Mouse (Mus musculus) forebrain, postnatal 0 days (tissue): Measurements from ENCODE around the gene Cdr2. TPM values are rescaled to one million over a fixed set of nuclear protein-coding genes. Genes with fewer than 3 reads are reported as not detected.

Experiments
- ATAC-seq: fragments of 200-750 bp; cut with Nextera tagmentation; 2 replicates; pipeline ENCODE4 v1.8.0; 2017; ENCODE audit warnings: mild to moderate bottlenecking, moderate library complexity
- DNase-seq: peaks from one replicate; pipeline ENCODE4 v3.0.0-alpha.2; 2015
- H3K27ac ChIP-seq: fragments of 300-500 bp; sonication (generic); 2 replicates; pipeline ENCODE4 v1.5.1; 2014; ENCODE audit warnings: low read depth, mild to moderate bottlenecking, antibody characterized with exemption, low read length, moderate library complexity, mixed read lengths
- H3K27me3 ChIP-seq: fragments of 300-500 bp; sonication (generic); 2 replicates; pipeline ENCODE4 v1.6.1; 2014; ENCODE audit warnings: mild to moderate bottlenecking, low read length, mixed read lengths; ENCODE audit not compliant: insufficient read depth
- H3K36me3 ChIP-seq: fragments of 300-500 bp; sonication (generic); 2 replicates; pipeline ENCODE4 v1.6.1; 2014; ENCODE audit warnings: mild to moderate bottlenecking, moderate library complexity; ENCODE audit not compliant: insufficient read depth
- H3K4me1 ChIP-seq: fragments of 300-500 bp; sonication (generic); 2 replicates; pipeline ENCODE4 v1.6.1; 2014; ENCODE audit warnings: antibody characterized with exemption; ENCODE audit not compliant: insufficient read depth
- H3K4me2 ChIP-seq: fragments of 300-500 bp; sonication (generic); 2 replicates; pipeline ENCODE4 v1.6.1; 2014; ENCODE audit warnings: low read depth, mild to moderate bottlenecking, moderate library complexity
- H3K4me3 ChIP-seq: fragments of 300-500 bp; sonication (generic); 2 replicates; pipeline ENCODE4 v1.5.1; 2014; ENCODE audit warnings: low read depth, low read length, mixed read lengths
- H3K9ac ChIP-seq: fragments of 300-500 bp; sonication (generic); 2 replicates; pipeline ENCODE4 v1.6.1; 2014; ENCODE audit warnings: mild to moderate bottlenecking
- H3K9me3 ChIP-seq: fragments of 300-500 bp; sonication (generic); 2 replicates; pipeline ENCODE4 v1.6.1; 2016; ENCODE audit warnings: low read length
- CTCF ChIP-seq: sonication (generic); IDR thresholded peaks from 2 replicates; pipeline ENCODE4 v1.5.1; 2016; ENCODE audit warnings: antibody characterized with exemption, control low read depth, low read depth
- WGBS: fragments of 180-500 bp; shearing (Covaris S2); extraction: QIAGEN DNeasy Blood & Tissue Kit; methylation state at CpG from one replicate; pipeline ENCODE4 v1.1.7; 2014; 5-methylcytosine and 5-hydroxymethylcytosine counted together
- polyA plus RNA-seq: library from polyadenylated mRNA; unstranded; fragments of >200 nt; fragmentation: Nextera tagmentation; extraction: Ambion mirVana; gene quantifications from 2 replicates; pipeline ENCODE4 v1.2.1, GENCODE M21; 2015
- total RNA-seq: library from RNA; depleted of rRNA; stranded (reverse); fragments of >200 nt; gene quantifications from 2 replicates; pipeline ENCODE4 v1.2.3, GENCODE M21; 2014

Cdr2 gene
- total and polyA plus RNA-seq, 2 experiments from 2014 or later, result 5.8 to 20.2 TPM

DNA sequence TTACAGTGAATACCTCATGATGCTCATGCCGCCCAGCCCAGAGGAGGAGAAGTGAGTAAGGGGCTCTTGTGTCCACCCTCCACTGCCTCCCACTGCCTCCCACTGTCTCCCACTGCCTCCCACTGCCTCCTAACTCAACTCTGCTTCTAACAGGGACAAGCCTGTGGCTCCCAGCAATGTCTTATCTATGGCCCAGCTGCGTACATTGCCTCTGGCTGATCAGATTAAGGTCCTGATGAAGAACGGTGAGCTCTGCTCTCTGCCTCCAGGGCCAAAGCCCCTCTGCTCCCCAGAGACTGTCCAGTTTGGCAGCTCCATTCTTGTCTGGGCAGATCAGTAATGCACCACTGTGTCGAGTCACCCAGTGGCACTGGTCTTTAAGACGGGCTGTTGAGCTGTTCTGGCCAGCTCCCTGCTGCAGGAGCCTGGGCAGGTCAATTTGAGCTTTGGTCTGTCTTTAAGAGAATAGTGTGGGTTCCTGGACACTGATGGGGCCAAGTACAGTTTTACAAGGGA lies 48.4 kb downstream of the Cdr2 start:
- WGBS, result 83% methylated on average over 5 of the region's 5 CpGs

DNA sequence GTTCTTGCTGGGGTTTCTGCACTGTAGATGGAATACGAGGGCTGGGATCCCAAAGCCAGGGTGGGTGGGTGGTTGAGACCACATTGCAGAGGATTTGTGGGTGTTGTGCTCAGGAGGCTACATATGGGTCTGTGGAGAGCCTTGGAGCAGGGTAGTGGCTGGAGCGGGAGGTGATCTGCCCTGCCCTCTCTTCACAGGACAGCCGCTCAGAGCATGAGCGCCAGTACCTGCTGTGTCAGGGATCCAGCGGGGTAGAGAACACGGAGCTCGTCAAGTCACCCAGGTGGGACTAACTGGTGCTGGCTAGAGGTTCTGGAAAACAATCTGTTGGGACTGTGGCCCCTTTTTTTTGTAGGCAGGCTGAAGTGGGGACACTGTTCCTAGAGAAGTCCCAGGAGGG lies 49.0 kb downstream of the Cdr2 start:
- TF ChIP-seq CTCF, result no peak
- H3K9ac ChIP-seq, result no peak overlapping the region
- peaks cover 92% of the 10 kb centered on the region for H3K36me3 ChIP-seq
- no peaks in the 10 kb centered on the region for H3K9me3 ChIP-seq
- 91% methylated on average over 7 of the region's 7 CpGs for WGBS
- H3K27ac ChIP-seq, result no peak overlapping the region
- DNase-seq (no peak), ATAC-seq (no peak)
- no peaks in the 10 kb centered on the region for H3K4me1 ChIP-seq
- H3K4me3 ChIP-seq, result no peak overlapping the region
- no peak overlapping the region for H3K4me2 ChIP-seq
- H3K27me3 ChIP-seq, result no peaks in the 10 kb centered on the region

More for the DNA sequence above, 48.4 kb downstream of the Cdr2 start:
- H3K4me3 ChIP-seq, result no peak overlapping the region
- no peak for DNase-seq
- no peaks in the 10 kb centered on the region for H3K9me3 ChIP-seq
- peaks cover 92% of the 10 kb centered on the region for H3K36me3 ChIP-seq
- ATAC-seq, result no peak
- no peak overlapping the region for H3K27ac ChIP-seq
- H3K27me3 ChIP-seq, result no peaks in the 10 kb centered on the region
- H3K9ac ChIP-seq, result no peak overlapping the region
- no peaks in the 10 kb centered on the region for H3K4me1 ChIP-seq
- TF ChIP-seq CTCF, result no peak
- no peak overlapping the region for H3K4me2 ChIP-seq

DNA sequence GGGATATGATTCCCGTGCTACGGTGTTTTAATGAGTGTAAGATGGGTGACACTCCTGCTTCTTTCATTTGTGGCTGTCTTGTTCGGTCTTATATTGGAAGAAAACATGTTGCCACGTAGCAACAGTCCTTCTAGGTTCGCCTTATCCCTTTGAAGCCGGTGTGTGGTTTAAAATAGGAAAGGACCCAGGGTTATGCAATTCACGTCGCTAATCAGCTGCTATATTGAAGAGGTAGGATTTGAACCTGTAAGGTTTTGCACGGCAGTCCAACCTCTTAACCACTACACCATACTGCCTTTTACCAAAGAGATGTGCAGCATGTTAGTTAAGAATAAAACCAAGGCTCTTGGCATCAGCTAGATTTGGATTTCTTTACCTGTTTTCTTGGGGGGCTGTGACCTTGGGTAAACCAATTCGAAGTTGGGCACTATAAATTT lies 63.6 kb downstream of the Cdr2 start:
- no peaks in the 10 kb centered on the region; the same call in 1 of the 2 replicates for H3K36me3 ChIP-seq
- H3K27ac ChIP-seq, result peak overlapping the region; percentile 81; the same call in 1 of the 2 replicates
- H3K4me3 ChIP-seq, result peak overlapping the region; percentile 93
- 0 out of 2 replicates have a peak, but pooled peaks cover 5% of the 10 kb centered on the region for H3K4me1 ChIP-seq
- TF ChIP-seq CTCF, result no peak
- ATAC-seq (peak; percentile 34; the same call in 1 of the 2 replicates), DNase-seq (peak; percentile 82)
- peak overlapping the region; percentile 79 for H3K9ac ChIP-seq
- peak overlapping the region; percentile 76 for H3K4me2 ChIP-seq
- H3K9me3 ChIP-seq, result no peaks in the 10 kb centered on the region
- WGBS, result 6% methylated on average over 10 of the region's 10 CpGs
- no peaks in the 10 kb centered on the region for H3K27me3 ChIP-seq

DNA sequence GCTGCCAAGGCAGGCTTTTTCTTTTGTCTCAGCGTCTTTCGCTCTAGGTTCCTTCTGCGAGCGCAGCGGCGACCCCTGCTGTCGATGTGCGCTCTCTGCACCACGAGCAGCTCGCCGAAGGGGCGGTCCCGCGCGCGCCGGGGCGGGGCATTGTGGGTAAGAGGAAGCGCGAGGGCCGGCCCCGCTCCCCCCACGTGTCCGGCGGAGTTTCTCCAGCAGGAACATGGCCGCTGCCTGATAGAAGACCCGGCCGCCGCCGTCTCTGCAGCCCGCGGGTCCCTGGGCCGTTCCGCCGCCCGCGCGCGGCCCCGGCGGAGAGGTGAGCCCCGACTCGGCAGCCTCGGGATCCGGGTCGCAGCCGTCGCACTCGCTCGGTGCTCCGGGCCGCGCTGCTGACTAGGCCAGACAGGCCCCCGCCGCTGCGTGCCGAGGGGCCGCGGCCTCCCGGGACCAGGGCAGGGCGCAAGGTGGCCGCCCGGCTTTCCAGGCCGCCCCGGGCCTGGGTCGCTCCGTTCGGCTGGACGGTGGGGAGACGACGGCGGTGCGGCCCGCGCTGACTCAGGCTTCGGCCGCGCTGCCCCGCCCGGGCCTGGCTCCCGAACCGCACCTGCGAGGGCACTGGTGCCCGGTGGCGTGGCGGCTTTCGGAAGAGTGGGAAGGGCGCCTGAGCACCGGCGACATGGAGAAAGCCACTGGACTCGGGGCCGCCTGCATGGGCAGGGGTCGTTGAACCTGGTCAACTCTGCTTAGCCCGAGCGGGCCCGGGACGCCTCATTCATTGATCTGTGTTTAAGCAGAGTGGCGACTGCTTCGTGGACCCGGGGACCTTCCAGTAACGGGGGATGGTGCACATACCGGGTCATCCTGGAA lies 64.3 kb downstream of the Cdr2 start, which contains the start of gene Polr3e:
Polr3e (plus strand) TSS at position 153 of the 870 bp plus-strand sequence.
- peak within 1 kb of the TSS; percentile 93 for H3K4me3 ChIP-seq
- peak; percentile 95 for ATAC-seq
- no peaks in the 10 kb centered on the region for H3K27me3 ChIP-seq
- WGBS, result under 1% methylated on average over 83 of the region's 102 CpGs
- no peaks in the 10 kb centered on the region for H3K36me3 ChIP-seq
- TF ChIP-seq CTCF, result peak; percentile 91
- DNase-seq, result peak; percentile 99
- H3K9me3 ChIP-seq, result no peaks in the 10 kb centered on the region
- H3K27ac ChIP-seq, result peak within 1 kb of the TSS; percentile 81
- 0 out of 2 replicates have a peak, but pooled peaks cover 5% of the 10 kb centered on the region for H3K4me1 ChIP-seq
- H3K9ac ChIP-seq, result peak within 1 kb of the TSS; percentile 79
- peak within 1 kb of the TSS; percentile 76 for H3K4me2 ChIP-seq

DNA sequence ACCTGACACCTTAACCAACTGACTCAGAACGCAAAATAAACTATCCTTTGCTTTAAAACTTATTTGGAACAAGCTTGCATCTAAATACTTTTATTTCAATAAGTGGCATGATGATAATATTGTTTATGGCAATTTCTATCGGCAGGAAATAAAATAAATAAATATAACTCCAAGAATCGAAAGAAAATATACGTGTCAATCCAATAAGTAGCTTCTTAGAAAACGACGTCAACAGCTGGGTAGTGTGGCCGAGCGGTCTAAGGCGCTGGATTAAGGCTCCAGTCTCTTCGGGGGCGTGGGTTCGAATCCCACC lies 64.9 kb downstream of the Cdr2 start:
- H3K9me3 ChIP-seq, result no peaks in the 10 kb centered on the region
- TF ChIP-seq CTCF, result no peak
- ATAC-seq (no peak), DNase-seq (no peak)
- 0 out of 2 replicates have a peak, but pooled peaks cover 5% of the 10 kb centered on the region for H3K4me1 ChIP-seq
- H3K9ac ChIP-seq, result peak overlapping the region; percentile 79; the same call in 1 of the 2 replicates
- 5% methylated on average over 12 of the region's 12 CpGs for WGBS
- no peaks in the 10 kb centered on the region for H3K27me3 ChIP-seq
- H3K4me2 ChIP-seq, result peak overlapping the region; percentile 76
- H3K4me3 ChIP-seq, result peak overlapping the region; percentile 93
- H3K27ac ChIP-seq, result no peak overlapping the region
- H3K36me3 ChIP-seq, result no peaks in the 10 kb centered on the region

DNA sequence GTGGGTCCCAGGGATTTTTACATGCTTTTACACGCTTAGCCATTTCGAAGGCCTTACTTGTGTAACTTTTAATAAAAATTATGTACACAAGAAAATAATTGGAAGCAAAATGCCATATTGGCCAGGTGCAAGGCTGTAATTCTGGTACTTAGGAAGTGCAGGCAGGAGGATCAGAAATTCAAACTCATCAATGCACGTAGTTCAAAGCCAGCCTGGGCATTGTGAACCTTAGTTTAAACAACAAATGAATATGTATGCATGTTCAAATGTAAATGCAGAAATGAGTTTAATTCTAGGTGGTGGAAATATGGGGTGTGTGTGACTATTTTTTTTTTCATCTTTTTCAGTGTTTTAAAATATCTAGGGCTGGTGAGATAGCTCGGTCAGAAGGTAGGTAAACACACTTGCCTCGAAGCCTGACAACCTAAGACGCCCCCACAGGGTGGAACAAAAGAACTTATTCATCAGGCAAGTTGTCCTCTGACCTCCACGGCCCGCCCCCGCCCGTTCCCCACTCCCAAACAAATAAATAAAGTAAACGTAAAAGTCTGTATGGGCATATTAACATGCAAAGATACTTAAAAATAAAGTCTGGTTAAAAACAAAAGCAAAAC lies 65.7 kb downstream of the Cdr2 start:
- 22% methylated on average over 11 of the region's 11 CpGs for WGBS
- no peak for ATAC-seq

More for the DNA sequence above, 65.7 kb downstream of the Cdr2 start:
- Histone ChIP-seq H3K4me1 (0 out of 2 replicates have a peak, but pooled peaks cover 5% of the 10 kb centered on the region), H3K36me3 (no peaks in the 10 kb centered on the region), H3K9me3 (no peaks in the 10 kb centered on the region), H3K4me2 (0 out of 2 replicates have a peak overlapping the region, but pooled peaks have one; percentile 76), H3K27me3 (no peaks in the 10 kb centered on the region), H3K27ac (no peak overlapping the region), H3K9ac (no peak overlapping the region), H3K4me3 (no peak overlapping the region)
- DNase-seq, result no peak
- TF ChIP-seq CTCF, result no peak
